Comparison of ENCODE assay signal across 27 mouse cellular contexts in the genomic region with DNA sequence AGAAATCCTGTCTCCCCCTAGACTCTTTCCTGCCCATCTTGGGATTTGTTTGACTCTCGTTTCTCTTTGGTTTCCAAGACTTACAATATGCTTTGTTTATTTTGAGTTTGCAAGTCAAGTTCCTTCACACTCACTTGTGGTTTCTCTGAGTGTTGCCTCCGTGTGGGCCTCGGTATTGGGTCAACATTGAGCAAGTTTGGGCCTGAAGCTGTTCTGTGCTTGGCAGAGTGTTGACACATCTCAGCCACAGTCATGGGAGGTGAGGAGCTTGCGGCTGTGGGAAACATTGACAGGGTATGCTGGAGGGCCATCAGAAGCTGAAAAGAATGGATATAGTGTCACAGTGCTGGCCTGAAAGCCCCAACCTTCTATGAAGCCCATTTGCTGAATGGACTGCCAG. TPM values are rescaled to one million over a fixed set of nuclear protein-coding genes. Genes with fewer than 3 reads are reported as not detected.
DNase-seq lines count a peak whose midpoint lies in the region; ATAC-seq lines count a peak whose summit lies in the region.
"Had no signal": no experiment of that assay in that cellular context is flagged by ENCODE, and none has a peak within 500 bp of the region (broad histone marks: within the 10 kb centered on the region; RNA-seq: fewer than 3 reads in every experiment).

No protein-coding gene starts in this region.

- no peak overlapping the region for H3K4me2 ChIP-seq in embryonic facial prominence, embryonic 14.5 days (ENCODE audit: low read depth, low read length)
- no peak overlapping the region for H3K4me2 ChIP-seq in lung, embryonic 16.5 days (ENCODE audit: low read depth, low read length)
- no peak overlapping the region for H3K4me2 ChIP-seq in kidney, embryonic 15.5 days
- H3K4me2 ChIP-seq: heart, embryonic 13.5 days; hindbrain, embryonic 14.5 days; intestine, embryonic 15.5 days; liver, embryonic 11.5 days; midbrain, embryonic 15.5 days had no signal

- no peak overlapping the region for H3K4me3 ChIP-seq in embryonic facial prominence, embryonic 14.5 days (ENCODE audit: low read depth, low read length)
- no peak overlapping the region for H3K4me3 ChIP-seq in embryonic facial prominence, embryonic 10.5 days
- no peak overlapping the region for H3K4me3 ChIP-seq in lung, embryonic 16.5 days (ENCODE audit: low read length)
- no peak overlapping the region for H3K4me3 ChIP-seq in kidney, embryonic 15.5 days (replicated peaks)
- H3K4me3 ChIP-seq: heart, embryonic 13.5 days; intestine, embryonic 15.5 days; megakaryocyte, embryonic 14.5 days; midbrain, embryonic 15.5 days had no signal

- WGBS in embryonic facial prominence, embryonic 14.5 days, result 58% methylated on average over 4 of the region's 4 CpGs
- 82% methylated on average over 4 of the region's 4 CpGs for WGBS in embryonic facial prominence, embryonic 10.5 days
- WGBS in lung, embryonic 16.5 days, result 17% methylated on average over 4 of the region's 4 CpGs
- WGBS in kidney, embryonic 15.5 days, result 82% methylated on average over 4 of the region's 4 CpGs

- H3K27ac ChIP-seq in embryonic facial prominence, embryonic 14.5 days (replicated peaks; ENCODE audit: low read depth, low read length), result no peak overlapping the region
- H3K27ac ChIP-seq in embryonic facial prominence, embryonic 10.5 days (replicated peaks), result no peak overlapping the region
- no peak overlapping the region for H3K27ac ChIP-seq in lung, embryonic 16.5 days (ENCODE audit: low read length)
- H3K27ac ChIP-seq in kidney, embryonic 15.5 days, result no peak overlapping the region
- H3K27ac ChIP-seq: heart, embryonic 13.5 days; hindbrain, embryonic 14.5 days; intestine, embryonic 15.5 days; midbrain, embryonic 15.5 days had no signal

- ATAC-seq in embryonic facial prominence, embryonic 14.5 days (ENCODE audit: low read depth), result no peak
- peak; percentile 92 for ATAC-seq in lung, embryonic 16.5 days (ENCODE audit: low read depth)
- ATAC-seq in megakaryocyte, adult 5-6 weeks (ENCODE audit: poor library complexity, severe bottlenecking), result peak; percentile 89
- ATAC-seq in kidney, embryonic 15.5 days (replicated peaks; ENCODE audit: low FRiP score), result no peak
- ATAC-seq: activated CD4-positive, CD25-positive, alpha-beta regulatory T cell, adult 4 months; CD4-positive, CD25-positive, alpha-beta regulatory T cell, adult 4 months; forebrain, postnatal 0 days; intestine, embryonic 15.5 days; midbrain, embryonic 15.5 days had no signal

- no peaks in the 10 kb centered on the region for H3K9me3 ChIP-seq in embryonic facial prominence, embryonic 14.5 days (ENCODE audit: control insufficient read depth, low read length)
- H3K9me3 ChIP-seq in embryonic facial prominence, embryonic 10.5 days, result no peaks in the 10 kb centered on the region
- no peaks in the 10 kb centered on the region for H3K9me3 ChIP-seq in lung, embryonic 16.5 days (ENCODE audit: control insufficient read depth, low read length)
- H3K9me3 ChIP-seq in kidney, embryonic 15.5 days (replicated peaks), result no peaks in the 10 kb centered on the region
- H3K9me3 ChIP-seq: heart, embryonic 13.5 days; intestine, embryonic 15.5 days; megakaryocyte, embryonic 14.5 days; midbrain, embryonic 15.5 days had no signal

- peaks cover 6% of the 10 kb centered on the region; the same call in 1 of the 2 replicates for H3K4me1 ChIP-seq in embryonic facial prominence, embryonic 14.5 days (ENCODE audit: control insufficient read depth, insufficient read depth, low read length)
- H3K4me1 ChIP-seq in embryonic facial prominence, embryonic 10.5 days, result peaks cover 4% of the 10 kb centered on the region; the same call in 1 of the 2 replicates
- H3K4me1 ChIP-seq in lung, embryonic 16.5 days (replicated peaks; ENCODE audit: control insufficient read depth, insufficient read depth, low read length), result peaks cover 7% of the 10 kb centered on the region
- peaks cover 8% of the 10 kb centered on the region; the same call in 1 of the 2 replicates for H3K4me1 ChIP-seq in kidney, embryonic 15.5 days
- H3K4me1 ChIP-seq: megakaryocyte, embryonic 14.5 days had no signal

- DNase-seq in embryonic facial prominence, embryonic 14.5 days (ENCODE audit: low spot score), result peak; percentile 29
- no peak for DNase-seq in embryonic facial prominence, embryonic 10.5 days (ENCODE audit: low spot score)
- DNase-seq in fibroblast of lung, adult 2 months (ENCODE audit: low read depth), result peak; percentile 90
- no peak for DNase-seq in right cerebral cortex, adult 18-20 months
- no peak for DNase-seq in spleen, postnatal 36 days (ENCODE audit: low spot score in 2 of 2)
- DNase-seq: adrenal gland, postnatal 25 days; cerebellum, adult 11-12 months; cerebellum, postnatal 25 days; forebrain, postnatal 0 days; kidney, adult 9 months; kidney, postnatal 36 days; thymus, postnatal 25 days had no signal

- no peaks in the 10 kb centered on the region for H3K27me3 ChIP-seq in embryonic facial prominence, embryonic 14.5 days (replicated peaks; ENCODE audit: control insufficient read depth, insufficient read depth, low read length)
- peaks cover 7% of the 10 kb centered on the region; the same call in 1 of the 2 replicates for H3K27me3 ChIP-seq in embryonic facial prominence, embryonic 10.5 days (replicated peaks; ENCODE audit: low read depth, poor library complexity, severe bottlenecking)
- no peaks in the 10 kb centered on the region for H3K27me3 ChIP-seq in lung, embryonic 16.5 days (ENCODE audit: control insufficient read depth, insufficient read depth, low read depth, low read length)
- no peaks in the 10 kb centered on the region for H3K27me3 ChIP-seq in kidney, embryonic 15.5 days
- H3K27me3 ChIP-seq: heart, embryonic 13.5 days; intestine, embryonic 15.5 days; megakaryocyte, embryonic 14.5 days; midbrain, embryonic 15.5 days had no signal

- H3K36me3 ChIP-seq in embryonic facial prominence, embryonic 14.5 days (ENCODE audit: control insufficient read depth, insufficient read depth, low read length), result no peaks in the 10 kb centered on the region
- H3K36me3 ChIP-seq in embryonic facial prominence, embryonic 10.5 days (replicated peaks), result no peaks in the 10 kb centered on the region
- no peaks in the 10 kb centered on the region for H3K36me3 ChIP-seq in lung, embryonic 16.5 days (ENCODE audit: control insufficient read depth, insufficient read depth, low read length)
- no peaks in the 10 kb centered on the region for H3K36me3 ChIP-seq in kidney, embryonic 15.5 days
- H3K36me3 ChIP-seq: heart, embryonic 13.5 days; intestine, embryonic 15.5 days; midbrain, embryonic 15.5 days had no signal

- H3K9ac ChIP-seq in embryonic facial prominence, embryonic 14.5 days (ENCODE audit: low read depth, low read length), result no peak overlapping the region
- H3K9ac ChIP-seq in lung, embryonic 16.5 days (ENCODE audit: low read length), result no peak overlapping the region
- no peak overlapping the region for H3K9ac ChIP-seq in kidney, embryonic 15.5 days
- H3K9ac ChIP-seq: forebrain, postnatal 0 days; heart, embryonic 13.5 days; hindbrain, embryonic 14.5 days; intestine, embryonic 15.5 days; midbrain, embryonic 15.5 days had no signal

RNA-seq across cellular contexts. Expression of a gene that starts 1.4 kb away (rescaled TPM):
- polyA plus RNA-seq in embryonic facial prominence, embryonic 14.5 days (2014; fragmentation: Nextera tagmentation; extraction: Ambion mirVana), result not detected in 2 replicates
- not detected in 2 replicates for polyA plus RNA-seq in embryonic facial prominence, embryonic 10.5 days (2016; fragmentation: Nextera tagmentation; extraction: Ambion mirVana)
- not detected in 2 replicates for polyA plus RNA-seq in lung, embryonic 16.5 days (2015; fragmentation: Nextera tagmentation; extraction: Ambion mirVana)
- not detected in 2 replicates for total RNA-seq in megakaryocyte, adult 5-6 weeks (2015)
- not detected in 2 replicates for total RNA-seq in megakaryocyte, adult 5-6 weeks (2017)
- polyA plus RNA-seq in kidney, embryonic 15.5 days (2015; fragmentation: Nextera tagmentation; extraction: Ambion mirVana), result not detected in 2 replicates
- total RNA-seq: adrenal gland, postnatal 25 days; ES-E14; forebrain, postnatal 0 days; gastrocnemius, postnatal 4 days; heart, postnatal 25 days had no signal
- polyA plus RNA-seq: forebrain, postnatal 0 days; heart, embryonic 13.5 days; hindbrain, embryonic 14.5 days; intestine, embryonic 15.5 days; limb, embryonic 11.5 days; liver, embryonic 11.5 days; midbrain, embryonic 15.5 days had no signal

RNA-seq across cellular contexts. Expression of a gene that starts 17.6 kb away (rescaled TPM):
- polyA plus RNA-seq in embryonic facial prominence, embryonic 14.5 days (2014; fragmentation: Nextera tagmentation; extraction: Ambion mirVana), result 1.8 and 2.3 TPM in 2 replicates
- 2.5 and 2.6 TPM in 2 replicates for polyA plus RNA-seq in embryonic facial prominence, embryonic 10.5 days (2016; fragmentation: Nextera tagmentation; extraction: Ambion mirVana)
- polyA plus RNA-seq in lung, embryonic 16.5 days (2015; fragmentation: Nextera tagmentation; extraction: Ambion mirVana), result 1.6 and 2.1 TPM in 2 replicates
- total RNA-seq in megakaryocyte, adult 5-6 weeks (2015), result 0.07 and 0.71 TPM in 2 replicates
- total RNA-seq in megakaryocyte, adult 5-6 weeks (2017), result 1.3 and 1.8 TPM in 2 replicates
- 7.9 and 8.1 TPM in 2 replicates for polyA plus RNA-seq in kidney, embryonic 15.5 days (2015; fragmentation: Nextera tagmentation; extraction: Ambion mirVana)
- total RNA-seq: ES-E14 had no signal
- polyA plus RNA-seq: activated CD4-positive, CD25-positive, alpha-beta regulatory T cell, adult 4 months; CD4-positive, CD25-positive, alpha-beta regulatory T cell, adult 4 months had no signal

Comparison
In these comparisons a context has a peak if more than half of its experiments do, and no peak if none do; other contexts are left out.
1. DNase-seq: peak in embryonic facial prominence, embryonic 14.5 days (single experiment) and fibroblast of lung, adult 2 months (single experiment); none in embryonic facial prominence, embryonic 10.5 days (single experiment), right cerebral cortex, adult 18-20 months (single experiment) and spleen, postnatal 36 days (0 of 2).
2. ATAC-seq: peak in lung, embryonic 16.5 days (single experiment) and megakaryocyte, adult 5-6 weeks (single experiment); none in embryonic facial prominence, embryonic 14.5 days (single experiment) and kidney, embryonic 15.5 days (single experiment).